ENCODE assay signal across 8 mouse cellular contexts in the genomic region with DNA sequence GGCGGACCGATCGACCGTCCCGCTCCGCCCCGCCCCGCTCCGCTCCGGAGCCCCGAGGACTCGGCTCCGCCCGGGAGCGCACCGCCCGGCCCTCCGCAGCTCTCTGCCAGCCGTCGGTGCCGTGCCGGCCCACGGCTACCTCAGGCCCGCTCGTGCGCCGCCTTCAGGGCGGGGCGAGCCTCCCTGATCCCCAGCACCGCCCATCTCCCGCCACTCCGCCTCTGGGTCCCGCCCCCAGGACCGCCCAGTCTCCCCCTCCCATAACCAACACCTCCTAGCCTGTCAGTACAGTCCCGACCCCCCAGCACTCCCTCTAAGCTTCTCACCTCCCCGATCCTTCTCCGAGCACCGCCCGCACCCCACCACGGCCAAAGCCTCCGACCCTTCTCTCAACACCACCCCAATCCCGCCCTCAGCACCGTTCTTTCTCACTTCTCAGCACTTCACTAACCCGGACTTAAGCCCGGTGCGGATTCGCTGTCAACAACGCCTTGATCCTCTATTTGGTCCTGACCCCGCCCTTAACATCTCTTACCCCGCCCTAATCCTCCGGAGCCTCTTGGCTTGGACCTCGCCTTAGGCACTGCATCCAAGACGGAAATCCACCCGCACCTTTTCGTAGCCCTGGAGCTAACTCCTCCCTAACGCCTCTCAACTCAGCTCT. TPM values are rescaled to one million over a fixed set of nuclear protein-coding genes. Genes with fewer than 3 reads are reported as not detected.
DNase-seq lines count a peak whose midpoint lies in the region; ATAC-seq and TF ChIP-seq lines count a peak whose summit lies in the region.

Rab43 (minus strand) TSS at position 490 of the 664 bp plus-strand sequence.

- H3K4me3 ChIP-seq in cortical plate, adult 2 months (ENCODE audit: insufficient read depth, low read length): peak within 1 kb of the TSS; percentile 70

- peak; percentile 93 for DNase-seq in gastrocnemius, postnatal 10 days
- DNase-seq in induced T-regulatory cell, adult 2 months (ENCODE audit: low read depth): peak; percentile 94
- peak; percentile 62 to 86 for DNase-seq in left cerebral cortex, adult 9 months (ENCODE audit: low spot score in 2 of 2)
- DNase-seq in right cerebral cortex, postnatal 14 days: peak; percentile 88
- peak; percentile 91 to 94 for DNase-seq in urinary bladder, postnatal 36 days (ENCODE audit: low spot score in 2 of 2)

- peak; percentile 70 for ATAC-seq in activated CD4-positive, CD25-positive, alpha-beta regulatory T cell, adult 4 months
- ATAC-seq in megakaryocyte progenitor cell, adult 5-6 weeks (replicated peaks; ENCODE audit: poor library complexity): peak; percentile 72

- peak within 1 kb of the TSS; percentile 63 for H3K27ac ChIP-seq in cortical plate, adult 2 months (ENCODE audit: insufficient read depth, low read length)

- no peak for TF ChIP-seq CTCF in cortical plate, adult 2 months (IDR thresholded peaks at IDR 0.05; ENCODE audit: extremely low read depth, insufficient read depth, low read length)

- peak; percentile 59 for TF ChIP-seq POLR2A in cortical plate, adult 2 months (IDR thresholded peaks at IDR 0.05; ENCODE audit: extremely low read depth, insufficient read depth, low read length)

- H3K4me1 ChIP-seq in cortical plate, adult 2 months (ENCODE audit: control insufficient read depth, insufficient read depth, low read length): peaks cover 6% of the 10 kb centered on the region; the same call in 1 of the 2 replicates

RNA-seq across cellular contexts. Expression of gene Rab43, which starts in this region (rescaled TPM):
- polyA plus RNA-seq in activated CD4-positive, CD25-positive, alpha-beta regulatory T cell, adult 4 months (2017; shearing (Covaris generic)): 10 to 100 TPM in 1 of 2 experiments, 1 to 10 TPM in 1; 9.4 to 17.2 TPM
- polyA plus RNA-seq in cortical plate, adult 2 months (2012; rRNA removed): 13.9 and 14.4 TPM in 2 replicates
- 10 to 100 TPM; 10.1 to 14.9 TPM for total RNA-seq in gastrocnemius, postnatal 10 days (2021)
- 12.7 and 17.9 TPM in 2 replicates for total RNA-seq in megakaryocyte progenitor cell, adult 5-6 weeks (2015)
- 3.5 and 5.1 TPM in 2 replicates for total RNA-seq in megakaryocyte progenitor cell, adult 5-6 weeks (2017)

Comparison
In these comparisons a context has a peak if more than half of its experiments do, and no peak if none do; other contexts are left out.
1. Peak in every context shown above with its lines: DNase-seq, ATAC-seq, H3K4me3 ChIP-seq and H3K27ac ChIP-seq.